In genomic region chr5:91083016-91083415, GRCm38 (mm10) we compare ENCODE assay signal across 17 mouse cellular contexts. TPM values are rescaled to one million over a fixed set of nuclear protein-coding genes. Genes with fewer than 3 reads are reported as not detected.
DNase-seq lines count a peak whose midpoint lies in the region; ATAC-seq lines count a peak whose summit lies in the region.
"Had no signal": no experiment of that assay in that cellular context is flagged by ENCODE, and none has a peak within 500 bp of the region (broad histone marks: within the 10 kb centered on the region; RNA-seq: fewer than 3 reads in every experiment).

No protein-coding gene starts in this region.

- H3K4me1 ChIP-seq in midbrain, embryonic 11.5 days (ENCODE audit: control insufficient read depth, insufficient read depth, low read length), result no peaks in the 10 kb centered on the region
- H3K4me1 ChIP-seq: heart, embryonic 15.5 days; limb, embryonic 12.5 days; liver, embryonic 13.5 days; lung, embryonic 15.5 days had no signal

- 79% methylated on average over 5 of the region's 5 CpGs for WGBS in midbrain, embryonic 11.5 days

- H3K4me3 ChIP-seq in midbrain, embryonic 11.5 days (ENCODE audit: low read depth, low read length), result no peak overlapping the region
- H3K4me3 ChIP-seq: heart, embryonic 15.5 days; limb, embryonic 12.5 days; liver, embryonic 13.5 days; lung, embryonic 15.5 days had no signal

- ATAC-seq in midbrain, embryonic 11.5 days (ENCODE audit: low FRiP score), result no peak

- H3K27ac ChIP-seq in midbrain, embryonic 11.5 days (ENCODE audit: low read depth, low read length), result no peak overlapping the region
- H3K27ac ChIP-seq: heart, embryonic 15.5 days; limb, embryonic 12.5 days; liver, embryonic 13.5 days; lung, embryonic 15.5 days had no signal

- H3K9me3 ChIP-seq in midbrain, embryonic 11.5 days (ENCODE audit: control insufficient read depth, low read length), result no peaks in the 10 kb centered on the region
- H3K9me3 ChIP-seq: heart, embryonic 15.5 days; limb, embryonic 12.5 days; liver, embryonic 13.5 days; lung, embryonic 15.5 days had no signal

- H3K9ac ChIP-seq in midbrain, embryonic 11.5 days (ENCODE audit: low read length), result no peak overlapping the region
- H3K9ac ChIP-seq: heart, embryonic 15.5 days; limb, embryonic 12.5 days; liver, embryonic 13.5 days; lung, embryonic 15.5 days had no signal

- H3K36me3 ChIP-seq in midbrain, embryonic 11.5 days (ENCODE audit: control insufficient read depth, insufficient read depth, low read length), result no peaks in the 10 kb centered on the region
- H3K36me3 ChIP-seq: heart, embryonic 15.5 days; limb, embryonic 12.5 days; liver, embryonic 13.5 days; lung, embryonic 15.5 days had no signal

- H3K27me3 ChIP-seq in midbrain, embryonic 11.5 days (ENCODE audit: control insufficient read depth, insufficient read depth, low read length), result no peaks in the 10 kb centered on the region
- H3K27me3 ChIP-seq: heart, embryonic 15.5 days; limb, embryonic 12.5 days; liver, embryonic 13.5 days; lung, embryonic 15.5 days had no signal

- DNase-seq in left cerebral cortex, adult 9 months (ENCODE audit: low spot score in 2 of 2), result peak; percentile 7 to 13
- DNase-seq in left cerebral cortex, adult 11 months (ENCODE audit: low spot score), result no peak
- DNase-seq in 416B (ENCODE audit: low read depth), result peak; percentile 88
- DNase-seq in Muller cell, postnatal 12 days (ENCODE audit: inconsistent ontology term), result peak; percentile 66
- peak; percentile 13 for DNase-seq in induced T-regulatory cell, adult 2 months (ENCODE audit: low read depth)
- DNase-seq in midbrain, embryonic 11.5 days (ENCODE audit: low spot score, missing footprints), result no peak
- no peak for DNase-seq in layer of hippocampus, adult 9-10 months (ENCODE audit: low spot score)
- DNase-seq: cerebellum, postnatal 10 days; kidney, adult 9 months; kidney, postnatal 36 days; liver, embryonic 13.5 days; midbrain, embryonic 14.5 days had no signal

- H3K4me2 ChIP-seq in midbrain, embryonic 11.5 days, result no peak overlapping the region
- H3K4me2 ChIP-seq: heart, embryonic 15.5 days; limb, embryonic 12.5 days; liver, embryonic 13.5 days; lung, embryonic 15.5 days had no signal

RNA-seq across cellular contexts. Expression of gene Ereg, which starts 8.6 kb away (rescaled TPM):
- not detected in 2 replicates for polyA plus RNA-seq in midbrain, embryonic 11.5 days (2014; fragmentation: Nextera tagmentation; extraction: Ambion mirVana)
- polyA plus RNA-seq: forebrain, embryonic 11.5 days; limb, embryonic 12.5 days; midbrain, embryonic 14.5 days had no signal

RNA-seq across cellular contexts. Expression of gene Epgn, which starts 55.8 kb away (rescaled TPM):
- polyA plus RNA-seq in midbrain, embryonic 11.5 days (2014; fragmentation: Nextera tagmentation; extraction: Ambion mirVana), result 0.19 and 0.26 TPM in 2 replicates
- polyA plus RNA-seq: intestine, embryonic 14.5 days had no signal

RNA-seq across cellular contexts. Expression of gene Areg, which starts 56.4 kb away (rescaled TPM):
- not detected in 2 replicates for polyA plus RNA-seq in midbrain, embryonic 11.5 days (2014; fragmentation: Nextera tagmentation; extraction: Ambion mirVana)
- polyA plus RNA-seq: liver, embryonic 13.5 days; midbrain, embryonic 14.5 days had no signal

Comparison
In these comparisons a context has a peak if more than half of its experiments do, and no peak if none do; other contexts are left out.
1. DNase-seq: peak in left cerebral cortex, adult 9 months (2 of 2), 416B (single experiment), Muller cell, postnatal 12 days (single experiment) and induced T-regulatory cell, adult 2 months (single experiment); none in left cerebral cortex, adult 11 months (single experiment), midbrain, embryonic 11.5 days (single experiment) and layer of hippocampus, adult 9-10 months (single experiment).